Mouse (Mus musculus) cerebellum, adult 18-20 months (tissue): ENCODE data around the gene Cpd.
A peak's percentile ranks its signal among the peaks of the same experiment; 100 is the strongest.

ENCODE experiments used
- DNase-seq, 2 experiments: peaks; one replicate each; pipeline ENCODE4 v3.0.0; 2021

Cpd gene

GRCm38 (mm10) chr11:76775533-76775932 lies 71.3 kb downstream of the Cpd start:
- DNase-seq: no peak

DNA sequence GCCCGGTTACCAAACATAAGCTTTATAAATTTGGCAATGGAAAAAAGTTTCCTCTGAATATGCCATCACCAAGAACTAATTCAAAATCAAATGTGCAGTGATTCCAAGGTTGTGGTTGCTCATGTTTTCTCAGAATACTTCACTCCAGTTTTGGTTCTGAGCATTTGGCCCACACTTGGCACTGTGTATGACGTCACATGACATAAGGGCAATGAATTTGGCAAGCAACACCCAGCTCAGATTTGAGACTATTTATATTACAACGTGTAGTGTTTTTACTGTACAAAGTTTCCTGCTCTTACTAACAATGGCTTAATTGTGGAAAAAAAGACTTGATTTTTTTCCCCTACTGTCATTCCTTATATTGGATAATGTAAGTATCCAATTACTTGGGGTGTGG lies 73.0 kb downstream of the Cpd start:
- no peak for DNase-seq

DNA sequence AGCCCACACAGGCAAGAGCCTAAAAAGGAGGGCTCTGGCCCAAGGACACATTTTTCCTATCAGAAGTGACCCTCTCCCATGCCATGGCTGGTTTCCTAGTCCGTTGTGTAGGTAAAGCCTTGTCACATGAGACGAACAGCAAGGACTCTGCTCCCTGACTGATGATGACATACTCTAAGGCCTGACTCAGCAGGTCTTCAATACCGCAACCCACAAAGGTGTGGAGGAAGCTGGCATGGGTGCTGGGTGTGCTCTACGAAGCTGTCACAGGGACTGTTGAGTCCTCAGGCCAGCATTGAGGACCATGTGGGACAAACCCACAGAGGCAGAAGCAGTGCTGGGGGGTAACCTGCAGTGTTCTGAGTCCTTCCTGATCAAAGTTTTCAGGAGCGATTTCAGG lies 76.3 kb downstream of the Cpd start:
- DNase-seq: no peak

DNA sequence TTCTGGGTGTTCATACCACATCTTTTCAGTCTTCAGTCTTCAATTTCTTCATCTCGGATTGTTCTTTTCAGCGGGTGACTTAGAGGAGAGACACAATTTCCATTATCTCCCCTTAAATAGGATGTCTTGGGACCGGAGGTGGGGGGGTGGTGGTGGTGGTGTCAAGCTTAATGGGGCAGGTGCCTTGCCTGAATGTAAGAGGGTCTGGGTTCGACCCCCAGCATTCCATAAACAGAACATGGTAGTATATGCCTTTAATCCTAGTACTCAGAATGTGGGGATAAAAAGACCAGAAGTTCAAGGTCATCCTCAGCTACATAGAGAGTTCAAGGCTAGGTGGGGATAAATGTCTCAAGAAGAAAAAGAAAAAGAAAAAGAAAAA lies 83.1 kb downstream of the Cpd start:
- no peak for DNase-seq

GRCm38 (mm10) chr11:76763053-76763740 lies 83.6 kb downstream of the Cpd start, which contains the start of gene Gosr1:
TSS of gene Gosr1 (minus strand) at chr11:76763579.
- peak; percentile 92 to 93 for DNase-seq

GRCm38 (mm10) chr11:76752276-76752675 lies 94.5 kb downstream of the Cpd start:
- no peak for DNase-seq

GRCm38 (mm10) chr11:76748819-76749218 lies 98.0 kb downstream of the Cpd start:
- DNase-seq: no peak

DNA sequence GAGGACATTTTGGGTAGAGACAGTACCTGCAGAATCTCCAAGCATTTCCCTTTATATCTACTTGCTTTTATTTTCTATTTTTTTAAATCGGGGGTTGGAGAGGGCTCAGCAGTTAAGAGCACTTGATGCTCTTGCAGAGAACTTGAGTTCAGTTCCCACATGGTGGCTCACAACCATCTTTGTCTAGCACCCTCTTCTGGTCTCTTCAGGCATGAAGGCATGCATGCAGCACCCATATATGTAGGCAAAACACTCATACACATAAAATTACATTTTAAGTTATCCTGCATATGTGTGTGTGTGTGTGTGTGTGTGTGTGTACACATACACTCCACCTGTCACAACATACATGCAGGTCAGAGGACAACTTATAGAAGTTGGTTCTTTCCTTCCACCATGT lies 100.9 kb downstream of the Cpd start:
- DNase-seq: no peak

GRCm38 (mm10) chr11:76744550-76744949 lies 102.3 kb downstream of the Cpd start:
- DNase-seq: peak; percentile 63 to 73

DNA sequence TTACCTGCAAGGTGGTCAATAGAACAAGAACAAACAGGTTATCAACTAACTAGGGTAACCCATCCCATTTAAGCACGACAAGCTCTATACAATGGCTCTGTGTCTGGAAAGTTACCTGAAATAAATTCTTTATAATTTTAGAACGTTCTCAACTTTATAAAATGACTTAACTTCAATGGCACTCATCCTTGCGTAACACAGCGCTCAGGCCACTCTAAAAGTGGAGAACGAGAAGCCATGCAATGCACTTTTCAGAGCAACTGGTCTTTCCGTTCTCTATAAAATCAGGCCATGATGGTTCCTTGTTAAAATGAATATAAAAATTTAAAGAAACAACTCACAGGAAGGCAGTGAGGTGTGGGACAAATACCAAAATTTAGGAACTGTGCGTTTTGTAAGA lies 104.3 kb downstream of the Cpd start:
- no peak for DNase-seq

DNA sequence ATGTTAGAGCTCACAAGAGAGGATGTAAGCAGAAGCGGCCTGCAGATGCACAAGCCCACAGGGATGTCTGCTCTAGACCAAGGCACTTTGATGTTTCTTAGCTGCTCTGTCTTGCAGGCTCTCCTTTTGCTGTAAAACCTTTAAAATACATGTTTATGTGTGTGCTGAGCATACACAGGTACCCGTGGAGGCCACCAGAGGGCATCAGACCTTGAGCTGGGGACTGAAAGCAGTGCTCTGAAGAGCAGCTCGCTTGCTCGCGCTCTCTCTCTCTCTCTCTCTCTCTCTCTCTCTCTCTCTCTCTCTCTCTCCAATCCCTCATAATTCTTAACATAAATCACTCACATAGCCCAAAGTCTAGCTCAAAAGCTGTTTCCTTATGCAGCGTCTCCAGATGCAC lies 107.7 kb downstream of the Cpd start:
- DNase-seq: no peak

DNA sequence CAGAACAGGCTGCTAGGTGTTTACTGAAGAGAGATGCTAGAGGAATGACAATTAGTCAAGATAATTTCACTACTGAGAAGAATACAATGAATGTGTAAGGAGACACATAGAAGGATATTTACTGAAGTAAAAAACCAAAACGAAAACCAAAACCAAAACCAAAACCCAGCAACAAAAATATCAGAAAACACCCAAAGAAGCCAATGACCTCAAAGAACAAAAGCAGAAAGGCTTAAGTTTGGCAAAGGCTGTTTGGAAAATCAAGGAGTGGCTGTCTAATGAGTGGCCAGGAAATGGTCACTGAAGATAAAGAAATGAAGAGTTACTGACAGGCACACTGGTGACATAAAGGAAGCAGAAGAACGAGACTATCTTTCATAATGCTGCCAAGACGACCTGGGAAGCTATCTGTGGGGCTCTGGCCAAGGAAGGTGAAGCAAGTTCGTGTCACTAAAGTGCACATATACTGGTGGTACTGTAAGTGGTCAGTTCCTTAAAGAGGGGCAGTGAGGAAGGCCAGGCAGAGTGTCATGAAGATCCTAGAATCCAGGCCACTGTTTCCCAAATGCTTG lies 111.0 kb downstream of the Cpd start:
- no peak for DNase-seq

GRCm38 (mm10) chr11:76734560-76734959 lies 112.3 kb downstream of the Cpd start:
- DNase-seq: no peak

DNA sequence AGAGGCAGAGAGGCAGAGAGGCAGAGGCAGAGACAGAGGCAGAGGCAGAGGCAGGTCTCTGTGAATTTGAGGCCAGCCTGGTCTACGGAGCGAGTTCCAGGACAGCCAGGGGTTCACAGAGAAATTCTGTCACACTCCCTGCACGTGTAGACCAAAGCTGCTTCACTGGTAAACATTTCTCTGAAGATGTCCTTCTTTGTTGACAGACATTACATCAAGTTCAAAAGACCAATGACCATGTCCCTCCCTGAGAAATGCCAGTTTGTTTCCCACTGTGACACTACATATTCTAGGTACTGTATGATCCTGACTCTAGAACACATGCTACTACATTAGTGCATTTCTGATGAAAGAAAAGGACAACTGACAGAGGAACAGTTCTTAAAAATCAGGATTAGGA lies 116.2 kb downstream of the Cpd start:
- no peak for DNase-seq
